Mouse (Mus musculus): ENCODE results near the gene Bmi1. TPM values are rescaled to one million over a fixed set of nuclear protein-coding genes. Genes with fewer than 3 reads are reported as not detected.
A peak's percentile ranks its signal among the peaks of the same experiment; 100 is the strongest.

Bmi1 gene
- total and polyA plus RNA-seq, 2 experiments from 2014 or later: 14.0 to 37.2 TPM

DNA sequence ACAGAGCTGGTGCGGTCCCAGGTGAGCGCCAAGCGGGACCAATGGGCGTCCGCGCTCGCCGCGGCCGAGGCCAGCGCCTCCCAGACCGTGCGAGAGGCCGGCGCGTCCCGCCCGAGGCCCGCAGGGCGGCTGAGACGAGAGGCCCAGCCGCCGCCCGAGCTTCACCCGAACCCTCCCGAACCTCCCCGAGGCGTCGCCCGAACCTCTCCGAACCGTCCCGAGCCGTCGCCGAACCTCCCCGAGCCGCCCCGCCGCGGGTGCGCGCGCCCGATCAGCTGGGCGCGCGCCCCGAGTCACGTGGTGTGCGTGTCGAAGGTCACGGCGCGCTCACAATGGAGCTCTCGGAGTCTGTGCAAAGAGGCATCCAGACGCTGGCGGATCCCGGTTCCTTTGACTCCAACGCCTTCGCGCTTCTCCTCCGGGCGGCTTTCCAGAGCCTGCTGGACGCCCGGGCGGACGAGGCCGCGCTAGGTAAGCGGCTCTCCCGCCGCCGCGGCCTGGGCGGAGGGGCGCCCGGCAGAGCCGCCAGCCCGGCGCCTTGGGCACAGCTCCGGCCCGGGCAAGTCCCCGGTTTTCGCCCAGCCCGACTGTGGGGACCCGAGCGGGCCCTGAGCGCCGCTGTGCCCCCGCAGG is 4.6 kb upstream of the Bmi1 start, which contains the start of gene Commd3:
TSS of gene Commd3 (plus strand) at position 252 of the 633 bp plus-strand sequence.
- H3K36me3 ChIP-seq (ENCODE audit: insufficient read depth, low read length): no peaks in the 10 kb centered on the region
- no peaks in the 10 kb centered on the region for H3K9me3 ChIP-seq (ENCODE audit: low read length)
- peak within 1 kb of the TSS; percentile 62 for H3K4me3 ChIP-seq (ENCODE audit: low read length)
- H3K4me1 ChIP-seq (ENCODE audit: insufficient read depth, low read length): no peaks in the 10 kb centered on the region
- 1% methylated on average over 76 of the region's 91 CpGs for WGBS
- H3K27ac ChIP-seq: peak within 1 kb of the TSS; percentile 96
- H3K4me2 ChIP-seq (ENCODE audit: low read depth, low read length): peak within 1 kb of the TSS; percentile 83
- no peak for TF ChIP-seq CTCF (IDR thresholded peaks at IDR 0.05; ENCODE audit: low read depth)
- peak; percentile 95 for ATAC-seq
- H3K27me3 ChIP-seq (ENCODE audit: insufficient read depth, low read length): no peaks in the 10 kb centered on the region
- H3K9ac ChIP-seq (replicated peaks; ENCODE audit: low read length): peak within 1 kb of the TSS; percentile 91
- DNase-seq (ENCODE audit: low spot score): peak; percentile 97

DNA sequence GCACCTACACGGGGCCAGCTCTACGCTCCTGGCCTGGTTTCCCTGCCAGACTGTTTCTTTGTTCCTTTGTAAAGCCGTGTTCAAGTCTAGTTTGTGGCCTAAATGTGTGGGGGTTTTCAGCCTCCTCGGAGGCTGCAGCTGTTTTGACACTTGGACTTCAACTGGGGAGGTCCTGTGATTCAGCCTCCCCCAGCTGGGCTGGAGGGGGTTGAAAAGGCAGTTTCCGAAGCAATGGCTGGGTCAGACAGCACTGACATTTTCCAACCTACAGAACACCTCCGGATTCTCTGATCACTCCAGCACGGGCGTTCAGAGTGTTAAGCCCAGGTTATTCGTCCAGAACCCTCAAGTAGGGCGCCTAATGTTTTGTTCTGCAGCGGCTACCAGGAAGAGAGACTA is 4.1 kb upstream of the Bmi1 start:
- H3K9me3 ChIP-seq (ENCODE audit: low read length): no peaks in the 10 kb centered on the region
- no peak for TF ChIP-seq CTCF (IDR thresholded peaks at IDR 0.05; ENCODE audit: low read depth)
- peak overlapping the region; percentile 83 for H3K4me2 ChIP-seq (ENCODE audit: low read depth, low read length)
- H3K36me3 ChIP-seq (ENCODE audit: insufficient read depth, low read length): no peaks in the 10 kb centered on the region
- peak overlapping the region; percentile 96 for H3K27ac ChIP-seq
- peak overlapping the region; percentile 62 for H3K4me3 ChIP-seq (ENCODE audit: low read length)
- no peak for DNase-seq (ENCODE audit: low spot score)
- no peak for ATAC-seq
- WGBS: 1% methylated on average over 11 of the region's 11 CpGs
- H3K27me3 ChIP-seq (ENCODE audit: insufficient read depth, low read length): no peaks in the 10 kb centered on the region
- H3K4me1 ChIP-seq (ENCODE audit: insufficient read depth, low read length): no peaks in the 10 kb centered on the region
- H3K9ac ChIP-seq (replicated peaks; ENCODE audit: low read length): peak overlapping the region; percentile 91

DNA sequence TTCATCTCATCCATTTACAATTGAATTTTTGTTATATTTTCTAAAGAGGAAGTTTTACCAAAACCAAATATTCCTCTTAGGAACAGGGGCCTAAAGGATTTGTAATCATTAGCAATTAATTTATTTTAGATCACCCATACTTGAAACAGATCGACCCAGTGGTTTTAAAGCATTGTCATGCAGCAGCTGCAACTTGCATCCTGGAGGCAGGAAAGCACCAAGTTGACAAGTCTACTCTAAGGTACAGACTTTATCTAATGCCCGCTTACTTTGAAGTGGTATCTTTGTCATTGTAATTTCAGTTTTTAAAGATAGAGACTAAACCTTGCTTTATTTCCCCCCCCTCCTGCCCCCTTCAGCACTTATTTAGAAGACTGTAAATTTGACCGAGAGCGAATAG is 3.1 kb upstream of the Bmi1 start:
- Histone ChIP-seq H3K9ac (replicated peaks; ENCODE audit: low read length) (no peak overlapping the region), H3K4me3 (ENCODE audit: low read length) (no peak overlapping the region), H3K36me3 (ENCODE audit: insufficient read depth, low read length) (no peaks in the 10 kb centered on the region), H3K27me3 (ENCODE audit: insufficient read depth, low read length) (no peaks in the 10 kb centered on the region), H3K4me2 (ENCODE audit: low read depth, low read length) (no peak overlapping the region), H3K9me3 (ENCODE audit: low read length) (no peaks in the 10 kb centered on the region), H3K4me1 (ENCODE audit: insufficient read depth, low read length) (0 out of 2 replicates have a peak, but pooled peaks cover 7% of the 10 kb centered on the region), H3K27ac (no peak overlapping the region)
- ATAC-seq (no peak), DNase-seq (ENCODE audit: low spot score) (no peak)
- TF ChIP-seq CTCF (IDR thresholded peaks at IDR 0.05; ENCODE audit: low read depth): no peak
- WGBS: 72% methylated on average over 4 of the region's 4 CpGs

DNA sequence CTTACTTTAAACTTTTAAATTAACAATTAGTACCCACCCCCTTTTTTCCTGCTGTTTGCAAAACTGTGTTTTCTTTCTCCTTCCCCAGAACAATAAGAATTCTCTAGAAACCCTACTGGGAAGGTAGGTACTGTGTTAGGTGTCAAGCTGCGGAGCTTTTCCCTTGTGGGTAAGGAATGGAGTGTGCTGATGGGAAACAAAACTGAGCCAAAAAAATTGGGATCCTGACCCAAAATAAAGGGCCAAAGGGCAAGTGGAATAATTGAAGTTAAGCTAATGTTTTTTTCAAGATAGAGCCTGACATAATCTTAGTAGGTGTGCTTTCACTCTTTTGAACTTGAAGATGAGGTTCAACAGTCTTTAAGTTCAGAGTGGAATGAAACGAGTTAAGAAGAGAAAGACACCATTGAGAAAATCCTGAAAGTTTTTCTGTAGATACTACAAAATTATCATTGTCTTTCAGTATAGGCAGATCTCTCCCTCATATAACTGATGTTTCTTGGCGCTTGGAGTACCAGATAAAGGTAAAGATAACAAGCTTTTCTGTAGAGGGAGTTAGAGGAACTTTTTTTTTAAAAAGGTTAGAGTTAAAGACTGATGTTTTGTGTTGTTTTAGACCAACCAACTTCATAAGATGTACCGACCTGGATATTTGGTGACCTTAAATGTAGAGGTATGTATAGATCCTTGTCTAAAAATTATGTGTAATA is 2.5 kb upstream of the Bmi1 start:
- H3K4me1 ChIP-seq (ENCODE audit: insufficient read depth, low read length): 0 out of 2 replicates have a peak, but pooled peaks cover 7% of the 10 kb centered on the region
- no peaks in the 10 kb centered on the region for H3K36me3 ChIP-seq (ENCODE audit: insufficient read depth, low read length)
- no peak overlapping the region for H3K9ac ChIP-seq (replicated peaks; ENCODE audit: low read length)
- TF ChIP-seq CTCF (IDR thresholded peaks at IDR 0.05; ENCODE audit: low read depth): no peak
- DNase-seq (ENCODE audit: low spot score): no peak
- H3K9me3 ChIP-seq (ENCODE audit: low read length): no peaks in the 10 kb centered on the region
- no peak overlapping the region for H3K4me3 ChIP-seq (ENCODE audit: low read length)
- ATAC-seq: no peak
- no peak overlapping the region for H3K4me2 ChIP-seq (ENCODE audit: low read depth, low read length)
- 81% methylated on average over 4 of the region's 4 CpGs for WGBS
- H3K27me3 ChIP-seq (ENCODE audit: insufficient read depth, low read length): peaks cover 5% of the 10 kb centered on the region
- H3K27ac ChIP-seq: no peak overlapping the region

DNA sequence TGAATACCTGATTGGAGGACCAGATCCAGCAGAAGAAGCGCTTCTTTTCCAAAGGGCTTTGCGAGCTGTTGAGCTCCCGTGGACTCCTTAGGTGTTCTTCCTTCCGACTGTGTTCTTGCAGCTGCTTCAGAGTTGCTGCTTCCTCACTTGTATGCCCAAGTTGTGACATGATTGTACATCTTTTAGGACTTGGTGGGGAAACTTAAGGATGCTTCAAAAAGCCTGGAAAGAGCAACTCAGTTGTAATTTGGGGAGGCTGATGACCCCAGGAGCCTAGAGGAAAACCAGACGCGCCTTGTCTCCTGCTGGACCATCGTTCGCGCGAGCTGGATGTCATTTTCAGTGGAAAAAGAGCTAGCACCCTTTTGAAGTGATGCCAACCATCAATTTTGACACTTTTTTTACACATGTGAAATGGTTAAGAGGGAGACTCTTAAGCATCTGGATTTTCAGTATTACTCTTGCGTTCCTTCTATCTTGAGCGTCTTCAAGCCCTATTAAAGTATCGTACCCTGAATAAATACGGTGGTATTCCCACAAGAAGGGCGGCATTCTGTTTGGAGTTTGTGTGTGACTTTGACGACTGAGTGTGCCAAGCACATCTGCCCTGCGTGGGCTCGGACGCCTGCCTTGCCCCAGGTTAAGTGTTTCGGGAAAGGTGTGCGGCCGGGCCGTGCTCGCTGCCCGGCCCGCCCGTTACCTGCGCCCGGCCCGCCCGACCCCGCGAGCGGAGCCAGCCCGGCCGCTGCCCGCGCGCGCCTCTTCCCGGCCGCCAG is 949 bp upstream of the Bmi1 start:
- Histone ChIP-seq H3K9me3 (ENCODE audit: low read length) (no peaks in the 10 kb centered on the region), H3K27ac (peak overlapping the region; percentile 90; the same call in 1 of the 2 replicates), H3K9ac (replicated peaks; ENCODE audit: low read length) (peak overlapping the region; percentile 92), H3K4me1 (ENCODE audit: insufficient read depth, low read length) (0 out of 2 replicates have a peak, but pooled peaks cover 7% of the 10 kb centered on the region), H3K27me3 (ENCODE audit: insufficient read depth, low read length) (peaks cover 14% of the 10 kb centered on the region), H3K4me3 (ENCODE audit: low read length) (peak overlapping the region; percentile 78), H3K4me2 (ENCODE audit: low read depth, low read length) (peak overlapping the region; percentile 80), H3K36me3 (ENCODE audit: insufficient read depth, low read length) (no peaks in the 10 kb centered on the region)
- DNase-seq (ENCODE audit: low spot score): no peak
- WGBS: 12% methylated on average over 42 of the region's 42 CpGs
- TF ChIP-seq CTCF (IDR thresholded peaks at IDR 0.05; ENCODE audit: low read depth): no peak
- ATAC-seq: no peak

- H3K27me3 ChIP-seq (ENCODE audit: insufficient read depth, low read length): peaks cover 14% of the 10 kb centered on the region
- no peaks in the 10 kb centered on the region for H3K9me3 ChIP-seq (ENCODE audit: low read length)
- H3K4me1 ChIP-seq (ENCODE audit: insufficient read depth, low read length): 0 out of 2 replicates have a peak, but pooled peaks cover 7% of the 10 kb centered on the region
- peak; percentile 96 for DNase-seq (ENCODE audit: low spot score)
- peak overlapping the region; percentile 78 for H3K4me3 ChIP-seq (ENCODE audit: low read length)
- WGBS: 0% methylated on average over 25 of the region's 64 CpGs
- peak overlapping the region; percentile 92 for H3K9ac ChIP-seq (replicated peaks; ENCODE audit: low read length)
- H3K4me2 ChIP-seq (ENCODE audit: low read depth, low read length): peak overlapping the region; percentile 80
- ATAC-seq: peak; percentile 87
- no peak for TF ChIP-seq CTCF (IDR thresholded peaks at IDR 0.05; ENCODE audit: low read depth)
- peak overlapping the region; percentile 90 for H3K27ac ChIP-seq
- H3K36me3 ChIP-seq (ENCODE audit: insufficient read depth, low read length): no peaks in the 10 kb centered on the region
Observed at GRCm38 (mm10) chr2:18676457-18676935, 322 bp upstream of the Bmi1 start.

Data from hindbrain, postnatal 0 days (tissue).